Mouse (Mus musculus): ENCODE measurements at regions not wholly inside any gene's neighbourhood (a gene's known extent, or its start where the extent isn't known, plus 50 kb on each side); places are given as distances from the start of the nearest gene placed in this dataset.

- Histone ChIP-seq H3K9me3 (no peaks in the 10 kb centered on the region), H3K4me3 (no peak overlapping the region), H3K4me2 (replicated peaks) (no peak overlapping the region), H3K9ac (no peak overlapping the region), H3K4me1 (peaks cover 21% of the 10 kb centered on the region), H3K27ac (peak overlapping the region; percentile 64), H3K27me3 (no peaks in the 10 kb centered on the region), H3K36me3 (no peaks in the 10 kb centered on the region)
- WGBS = 28% methylated on average over 6 of the region's 6 CpGs
- peak; percentile 84 for ATAC-seq (ENCODE audit: insufficient number of reproducible peaks, insufficient read depth, low FRiP score, low TSS enrichment)
Observed at GRCm38 (mm10) chr1:43358191-43358590, 86.2 kb upstream of the Nck2 start.

- H3K9ac ChIP-seq = no peak overlapping the region
- no peaks in the 10 kb centered on the region for H3K27me3 ChIP-seq
- 76% methylated on average over 4 of the region's 4 CpGs for WGBS
- peaks cover 25% of the 10 kb centered on the region for H3K4me1 ChIP-seq
- no peak overlapping the region for H3K4me3 ChIP-seq
- no peak overlapping the region for H3K4me2 ChIP-seq (replicated peaks)
- ATAC-seq (ENCODE audit: insufficient number of reproducible peaks, insufficient read depth, low FRiP score, low TSS enrichment) = no peak
- H3K9me3 ChIP-seq = no peaks in the 10 kb centered on the region
- no peak overlapping the region for H3K27ac ChIP-seq
- H3K36me3 ChIP-seq = no peaks in the 10 kb centered on the region
Observed at GRCm38 (mm10) chr1:43359662-43360061, 84.7 kb upstream of the Nck2 start.

DNA sequence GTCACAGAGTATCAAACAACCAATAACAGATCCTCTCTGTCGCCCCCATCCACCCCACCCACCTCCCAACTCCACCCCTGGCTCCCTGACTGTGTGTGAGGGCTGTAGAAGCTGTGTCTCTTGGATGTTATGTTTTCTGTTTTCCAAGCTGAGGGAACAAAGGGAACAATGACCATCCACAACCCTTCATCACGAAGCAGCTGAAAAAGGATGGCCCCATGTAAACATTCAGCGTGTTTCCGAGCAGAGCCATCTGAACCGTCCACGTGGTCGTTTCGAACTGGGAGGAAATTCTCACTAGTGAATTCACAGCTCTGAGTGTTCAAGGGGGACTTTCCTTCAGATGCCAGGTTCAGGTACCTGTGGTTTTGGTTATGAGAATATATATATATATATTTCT lies 84.1 kb upstream of the Nck2 start:
- no peaks in the 10 kb centered on the region for H3K27me3 ChIP-seq
- H3K9me3 ChIP-seq = no peaks in the 10 kb centered on the region
- no peaks in the 10 kb centered on the region for H3K36me3 ChIP-seq
- peaks cover 26% of the 10 kb centered on the region for H3K4me1 ChIP-seq
- WGBS = 49% methylated on average over 8 of the region's 8 CpGs
- ATAC-seq (ENCODE audit: insufficient number of reproducible peaks, insufficient read depth, low FRiP score, low TSS enrichment) = no peak
- H3K4me2 ChIP-seq (replicated peaks) = no peak overlapping the region
- no peak overlapping the region for H3K9ac ChIP-seq
- H3K27ac ChIP-seq = no peak overlapping the region
- no peak overlapping the region for H3K4me3 ChIP-seq

GRCm38 (mm10) chr1:43360741-43361140 lies 83.6 kb upstream of the Nck2 start:
- no peak overlapping the region for H3K27ac ChIP-seq
- no peak for ATAC-seq (ENCODE audit: insufficient number of reproducible peaks, insufficient read depth, low FRiP score, low TSS enrichment)
- 10% methylated on average over 4 of the region's 4 CpGs for WGBS
- H3K4me2 ChIP-seq (replicated peaks) = no peak overlapping the region
- H3K9ac ChIP-seq = no peak overlapping the region
- H3K36me3 ChIP-seq = no peaks in the 10 kb centered on the region
- no peak overlapping the region for H3K4me3 ChIP-seq
- no peaks in the 10 kb centered on the region for H3K9me3 ChIP-seq
- H3K27me3 ChIP-seq = no peaks in the 10 kb centered on the region
- H3K4me1 ChIP-seq = peaks cover 26% of the 10 kb centered on the region

- WGBS = 24% methylated on average over 3 of the region's 3 CpGs
- Histone ChIP-seq H3K27me3 (no peaks in the 10 kb centered on the region), H3K36me3 (no peaks in the 10 kb centered on the region), H3K4me2 (replicated peaks) (no peak overlapping the region), H3K9ac (no peak overlapping the region), H3K9me3 (no peaks in the 10 kb centered on the region), H3K4me3 (no peak overlapping the region), H3K4me1 (peaks cover 26% of the 10 kb centered on the region), H3K27ac (no peak overlapping the region)
- ATAC-seq (ENCODE audit: insufficient number of reproducible peaks, insufficient read depth, low FRiP score, low TSS enrichment) = no peak
Observed at GRCm38 (mm10) chr1:43361455-43361863, 82.9 kb upstream of the Nck2 start.

DNA sequence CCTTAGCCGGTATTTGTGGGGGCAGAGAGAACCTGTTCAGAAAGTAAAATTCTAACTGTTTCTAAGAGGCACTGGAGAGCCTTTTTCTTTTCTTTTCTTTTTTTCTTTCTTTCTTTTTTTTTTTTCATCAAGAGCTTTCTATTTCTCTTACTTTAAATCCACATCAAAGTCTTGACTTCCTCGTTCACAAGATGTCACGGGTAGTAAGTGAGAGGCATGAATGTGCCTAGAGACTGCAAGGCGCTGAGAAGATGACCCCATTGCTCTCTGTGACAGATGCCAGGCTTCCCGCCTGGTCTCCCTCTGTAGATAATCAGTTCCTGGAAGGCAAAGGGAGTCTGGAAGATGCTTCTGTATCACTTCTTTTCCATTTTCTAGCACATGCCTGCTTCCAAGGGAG lies 82.2 kb upstream of the Nck2 start:
- H3K9me3 ChIP-seq = no peaks in the 10 kb centered on the region
- no peak overlapping the region for H3K4me3 ChIP-seq
- no peak overlapping the region for H3K4me2 ChIP-seq (replicated peaks)
- no peak for ATAC-seq (ENCODE audit: insufficient number of reproducible peaks, insufficient read depth, low FRiP score, low TSS enrichment)
- H3K9ac ChIP-seq = no peak overlapping the region
- H3K4me1 ChIP-seq = peaks cover 26% of the 10 kb centered on the region
- WGBS = 57% methylated on average over 5 of the region's 5 CpGs
- H3K27ac ChIP-seq = no peak overlapping the region
- no peaks in the 10 kb centered on the region for H3K27me3 ChIP-seq
- H3K36me3 ChIP-seq = no peaks in the 10 kb centered on the region

- Histone ChIP-seq H3K4me2 (replicated peaks) (no peak overlapping the region), H3K9ac (no peak overlapping the region), H3K4me3 (no peak overlapping the region), H3K9me3 (no peaks in the 10 kb centered on the region), H3K27ac (no peak overlapping the region), H3K27me3 (no peaks in the 10 kb centered on the region), H3K4me1 (peaks cover 26% of the 10 kb centered on the region), H3K36me3 (no peaks in the 10 kb centered on the region)
- no peak for ATAC-seq (ENCODE audit: insufficient number of reproducible peaks, insufficient read depth, low FRiP score, low TSS enrichment)
- 58% methylated on average over 4 of the region's 4 CpGs for WGBS
Observed at GRCm38 (mm10) chr1:43363178-43363577, 81.2 kb upstream of the Nck2 start.

- ATAC-seq (ENCODE audit: insufficient number of reproducible peaks, insufficient read depth, low FRiP score, low TSS enrichment) = no peak
Observed at GRCm38 (mm10) chr1:43366433-43366832, 77.9 kb upstream of the Nck2 start.

GRCm38 (mm10) chr1:43367151-43367895 lies 77.1 kb upstream of the Nck2 start:
- H3K4me3 ChIP-seq = no peak overlapping the region
- H3K27ac ChIP-seq = no peak overlapping the region
- no peak for ATAC-seq (ENCODE audit: insufficient number of reproducible peaks, insufficient read depth, low FRiP score, low TSS enrichment)
- 88% methylated on average over 5 of the region's 5 CpGs for WGBS
- H3K9me3 ChIP-seq = no peaks in the 10 kb centered on the region
- no peaks in the 10 kb centered on the region for H3K27me3 ChIP-seq
- H3K4me2 ChIP-seq (replicated peaks) = no peak overlapping the region
- H3K4me1 ChIP-seq = peaks cover 5% of the 10 kb centered on the region; the same call in 1 of the 2 replicates
- H3K9ac ChIP-seq = no peak overlapping the region
- no peaks in the 10 kb centered on the region for H3K36me3 ChIP-seq

More at GRCm38 (mm10) chr1:43366433-43366832, 77.9 kb upstream of the Nck2 start:
- Histone ChIP-seq H3K9me3 (no peaks in the 10 kb centered on the region), H3K27me3 (no peaks in the 10 kb centered on the region), H3K27ac (no peak overlapping the region), H3K4me1 (peaks cover 9% of the 10 kb centered on the region; the same call in 1 of the 2 replicates), H3K36me3 (no peaks in the 10 kb centered on the region), H3K9ac (no peak overlapping the region), H3K4me2 (replicated peaks) (no peak overlapping the region), H3K4me3 (no peak overlapping the region)
- WGBS = 78% methylated on average over 2 of the region's 2 CpGs

DNA sequence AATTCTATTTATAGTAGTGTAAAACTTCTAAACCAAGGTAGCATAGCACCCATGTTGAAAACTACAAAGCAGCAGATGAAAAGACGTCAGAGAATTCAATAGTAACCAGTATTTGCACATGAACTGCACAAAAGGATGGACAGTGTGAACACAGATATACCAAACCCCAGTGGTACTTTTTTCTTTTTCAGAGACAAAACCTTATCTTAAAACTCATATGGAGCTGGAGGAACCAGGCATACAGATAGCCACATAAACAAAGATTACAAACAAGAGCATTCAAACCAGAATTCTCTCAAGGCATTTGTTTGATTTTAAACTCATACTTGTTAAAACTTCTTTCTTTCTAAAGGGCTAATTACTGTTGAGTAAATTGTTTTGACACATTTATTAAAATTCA lies 72.5 kb upstream of the Nck2 start:
- WGBS = 76% methylated on average over 1 of the region's 1 CpGs
- H3K27ac ChIP-seq = no peak overlapping the region
- no peak for ATAC-seq (ENCODE audit: insufficient number of reproducible peaks, insufficient read depth, low FRiP score, low TSS enrichment)
- no peaks in the 10 kb centered on the region for H3K4me1 ChIP-seq
- H3K4me2 ChIP-seq (replicated peaks) = no peak overlapping the region
- no peak overlapping the region for H3K4me3 ChIP-seq
- H3K9ac ChIP-seq = no peak overlapping the region
- H3K9me3 ChIP-seq = no peaks in the 10 kb centered on the region
- no peaks in the 10 kb centered on the region for H3K27me3 ChIP-seq
- no peaks in the 10 kb centered on the region for H3K36me3 ChIP-seq

GRCm38 (mm10) chr1:43374946-43375345 lies 69.4 kb upstream of the Nck2 start:
- Histone ChIP-seq H3K9ac (no peak overlapping the region), H3K4me2 (replicated peaks) (no peak overlapping the region), H3K36me3 (no peaks in the 10 kb centered on the region), H3K9me3 (no peaks in the 10 kb centered on the region), H3K4me3 (no peak overlapping the region), H3K27ac (no peak overlapping the region), H3K4me1 (no peaks in the 10 kb centered on the region), H3K27me3 (no peaks in the 10 kb centered on the region)
- WGBS = 40% methylated on average over 5 of the region's 5 CpGs
- ATAC-seq (ENCODE audit: insufficient number of reproducible peaks, insufficient read depth, low FRiP score, low TSS enrichment) = no peak

GRCm38 (mm10) chr1:43375851-43376250 lies 68.5 kb upstream of the Nck2 start:
- no peaks in the 10 kb centered on the region for H3K27me3 ChIP-seq
- no peak overlapping the region for H3K4me2 ChIP-seq (replicated peaks)
- WGBS = 90% methylated on average over 4 of the region's 4 CpGs
- ATAC-seq (ENCODE audit: insufficient number of reproducible peaks, insufficient read depth, low FRiP score, low TSS enrichment) = no peak
- H3K4me3 ChIP-seq = no peak overlapping the region
- no peaks in the 10 kb centered on the region for H3K36me3 ChIP-seq
- no peaks in the 10 kb centered on the region for H3K4me1 ChIP-seq
- no peak overlapping the region for H3K27ac ChIP-seq
- no peaks in the 10 kb centered on the region for H3K9me3 ChIP-seq
- H3K9ac ChIP-seq = no peak overlapping the region
